Mouse (Mus musculus) E14TG2a.4 (cell line): ENCODE data around the gene H2-M10.6.
A peak's percentile ranks its signal among the peaks of the same experiment; 100 is the strongest.
"Not testable (repeated sequence)": the region's sequence is repeated elsewhere in the genome, so short reads cannot be mapped to it uniquely, and the experiment has no call there.

Experiments
- H3K27me3 ChIP-seq: 2 replicates; pipeline ENCODE4 v1.6.1; 2014; ENCODE audit warnings: low read length, control low read depth; ENCODE audit not compliant: insufficient read depth
- H3K36me3 ChIP-seq: 2 replicates; pipeline ENCODE4 v1.6.1; 2014; ENCODE audit warnings: low read length, control low read depth; ENCODE audit not compliant: insufficient read depth
- H3K4me1 ChIP-seq: replicated peaks from 2 replicates; pipeline ENCODE4 v1.6.1; 2014; ENCODE audit warnings: low read depth, low read length, control low read depth
- H3K4me3 ChIP-seq: replicated peaks from 2 replicates; pipeline ENCODE4 v1.5.1; 2014; ENCODE audit warnings: mild to moderate bottlenecking, low read length
- H3K9me3 ChIP-seq: 2 replicates; pipeline ENCODE4 v1.6.1; 2014; ENCODE audit warnings: low read length, control low read depth
- CTCF ChIP-seq: conservative IDR thresholded peaks from 2 replicates; pipeline ENCODE4 v1.5.1; 2014; ENCODE audit warnings: low read length
- NANOG ChIP-seq: IDR thresholded peaks from 2 replicates; pipeline ENCODE4 v1.6.1; 2014; ENCODE audit warnings: borderline replicate concordance, low read length, mixed read lengths
- POU5F1 ChIP-seq: IDR thresholded peaks from 2 replicates; pipeline ENCODE4 v1.6.1; 2014; ENCODE audit warnings: low read length, borderline replicate concordance

The H2-M10.6 gene

DNA sequence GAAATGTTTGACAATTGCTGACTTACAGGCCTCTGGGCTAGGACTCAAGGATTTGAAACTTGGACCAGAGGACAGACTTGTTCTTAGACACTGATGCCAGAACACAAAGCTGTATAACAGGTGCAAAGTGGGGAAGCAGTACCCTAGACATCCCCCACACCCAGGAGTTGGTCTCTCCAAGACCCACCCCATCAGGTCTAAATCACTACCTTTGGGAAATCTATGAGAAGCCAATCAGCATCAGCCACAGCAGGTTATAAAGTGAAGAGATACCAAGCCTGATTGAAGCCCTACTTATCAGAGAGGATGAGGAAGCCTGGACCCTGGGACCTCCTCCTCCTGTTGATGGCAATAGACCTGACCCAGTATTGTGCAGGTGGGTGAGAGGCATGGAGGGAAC, at the start of gene H2-M10.6:
H2-M10.6 (plus strand) TSS at position 301 of the 400 bp plus-strand sequence.
- H3K36me3 ChIP-seq: no peaks in the 10 kb centered on the region
- H3K4me3 ChIP-seq: no peak within 1 kb of the TSS
- no peaks in the 10 kb centered on the region for H3K9me3 ChIP-seq
- H3K27me3 ChIP-seq: no peaks in the 10 kb centered on the region
- H3K4me1 ChIP-seq: no peaks in the 10 kb centered on the region
- TF ChIP-seq POU5F1: no peak

DNA sequence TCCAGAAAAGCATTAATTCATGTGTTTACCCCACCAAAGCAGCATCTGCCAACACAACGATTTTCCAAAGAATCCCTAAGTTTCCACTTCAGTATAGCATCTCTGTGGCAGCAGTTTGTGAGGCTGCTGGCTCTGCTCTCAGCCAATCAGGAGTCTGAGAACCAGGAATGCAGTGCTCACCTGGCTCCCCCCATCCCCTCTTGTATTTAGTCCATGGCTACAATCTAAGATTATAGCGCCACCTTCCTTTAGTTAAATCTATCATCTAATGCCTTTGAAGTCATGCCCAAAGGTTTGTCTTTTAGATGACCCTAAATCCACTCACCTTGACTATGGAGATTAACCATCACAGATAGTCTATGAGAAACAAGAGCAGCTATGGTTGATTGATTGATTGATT, 48.2 kb upstream of the H2-M10.6 start:
- Histone ChIP-seq H3K36me3 (no peaks in the 10 kb centered on the region), H3K9me3 (no peaks in the 10 kb centered on the region), H3K27me3 (no peaks in the 10 kb centered on the region), H3K4me3 (no peak overlapping the region), H3K4me1 (no peaks in the 10 kb centered on the region)
- TF ChIP-seq POU5F1 (no peak), NANOG (no peak), CTCF (no peak)

DNA sequence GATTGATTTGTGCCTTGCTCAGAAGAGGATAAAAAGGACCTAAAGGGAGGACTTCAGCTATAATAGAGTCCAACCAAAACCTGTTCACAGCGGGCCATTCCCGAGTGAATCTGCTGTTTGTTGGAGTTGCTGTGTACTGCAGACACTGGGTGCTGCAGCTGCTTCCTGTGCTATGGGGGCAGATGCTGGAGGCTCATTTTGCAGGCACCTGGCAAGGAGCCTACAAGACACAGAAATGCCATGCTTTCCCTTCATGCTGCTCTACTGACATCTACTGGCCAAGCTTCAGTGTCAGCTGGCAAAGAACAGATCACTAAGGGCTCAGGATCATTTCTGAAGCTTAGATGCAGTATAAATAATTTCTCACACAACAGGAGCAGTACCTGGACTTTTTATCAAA, 47.7 kb upstream of the H2-M10.6 start:
- H3K9me3 ChIP-seq, H3K27me3 ChIP-seq, H3K4me3 ChIP-seq, H3K4me1 ChIP-seq, H3K36me3 ChIP-seq: not testable (repeated sequence)

DNA sequence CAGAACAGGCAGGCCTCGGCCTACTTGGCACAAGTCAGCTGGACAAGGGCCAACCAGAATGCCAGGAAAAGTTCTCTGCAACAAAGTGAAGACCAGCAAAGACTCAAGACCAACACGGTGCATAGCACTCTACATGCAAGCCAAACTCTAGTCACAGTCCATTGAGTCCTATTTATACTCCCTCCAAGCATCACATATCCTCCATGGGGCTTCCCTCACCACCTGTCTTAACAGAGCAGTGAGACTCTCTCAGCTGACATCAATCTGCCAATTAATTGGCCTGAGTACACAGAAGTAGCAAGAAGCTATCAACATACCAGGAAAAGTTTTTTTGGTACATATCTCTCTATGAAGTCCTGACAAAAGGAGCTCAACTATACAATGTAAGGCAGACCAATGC, 46.6 kb upstream of the H2-M10.6 start:
- H3K4me3 ChIP-seq, H3K9me3 ChIP-seq, H3K36me3 ChIP-seq, H3K27me3 ChIP-seq, H3K4me1 ChIP-seq: not testable (repeated sequence)

DNA sequence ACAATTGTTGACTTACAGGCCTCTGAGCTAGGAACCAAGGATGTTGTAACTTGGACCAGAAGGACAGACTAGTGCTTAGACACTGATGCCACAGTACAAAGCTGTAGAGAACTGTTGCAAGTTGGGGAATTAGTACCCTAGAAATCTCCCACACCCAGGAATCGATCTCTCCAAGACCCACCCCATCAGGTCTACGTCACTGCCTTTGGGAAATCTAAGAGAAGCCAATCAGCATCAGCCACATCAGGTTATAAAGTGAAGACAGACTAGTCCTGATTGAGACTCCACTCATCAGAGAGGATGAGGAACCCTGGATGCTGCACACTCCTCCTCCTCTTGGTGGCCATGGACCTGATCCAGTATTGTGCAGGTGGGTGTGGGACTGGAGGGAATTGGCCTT, 39.4 kb upstream of the H2-M10.6 start, which contains the start of gene H2-M10.5:
H2-M10.5 (plus strand) TSS at position 301 of the 400 bp plus-strand sequence.
- H3K4me1 ChIP-seq, H3K9me3 ChIP-seq, H3K36me3 ChIP-seq, H3K27me3 ChIP-seq, H3K4me3 ChIP-seq: not testable (repeated sequence)

DNA sequence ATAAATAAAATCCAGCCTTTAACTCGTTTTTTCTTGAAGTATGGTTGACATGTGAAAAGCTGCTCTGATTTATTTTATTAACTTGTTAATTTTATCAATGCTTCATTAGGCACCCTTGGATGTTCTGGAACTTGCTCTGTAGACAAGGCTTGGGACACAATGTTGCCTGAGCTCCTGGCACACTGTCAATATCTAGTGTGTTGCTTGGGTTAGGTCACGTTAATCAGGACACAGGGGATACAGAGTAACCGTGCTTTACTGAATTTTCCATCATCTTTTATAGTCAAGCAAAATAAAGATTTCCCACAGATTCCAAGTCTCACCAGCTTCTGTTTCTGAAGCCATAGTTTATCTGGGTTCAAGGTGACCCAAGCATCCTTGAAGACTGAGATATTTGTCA, 30.4 kb upstream of the H2-M10.6 start:
- Histone ChIP-seq H3K4me1 (no peaks in the 10 kb centered on the region), H3K27me3 (no peaks in the 10 kb centered on the region), H3K4me3 (no peak overlapping the region), H3K9me3 (no peaks in the 10 kb centered on the region), H3K36me3 (no peaks in the 10 kb centered on the region)
- TF ChIP-seq POU5F1 (no peak), CTCF (no peak), NANOG (no peak)

DNA sequence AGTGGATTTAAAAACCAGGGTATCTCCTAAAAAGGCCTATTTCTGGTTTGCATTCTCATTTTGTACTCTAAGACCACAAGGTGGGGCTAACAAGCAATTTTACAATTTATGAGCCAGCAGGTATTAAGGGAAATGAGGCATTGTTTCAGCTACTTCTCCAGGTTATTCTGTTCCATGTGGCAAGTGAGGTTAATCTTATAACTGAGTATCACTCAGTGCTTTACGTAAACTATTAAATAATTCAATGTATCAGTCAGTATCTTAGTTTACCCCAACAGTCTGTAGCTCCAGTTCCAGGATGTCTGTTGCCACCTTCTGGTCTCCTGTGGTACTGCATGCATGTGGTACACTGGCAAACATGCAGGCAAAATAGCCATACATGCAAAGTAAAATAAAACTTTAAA, 25.5 kb upstream of the H2-M10.6 start:
- not testable (repeated sequence) for H3K4me3 ChIP-seq, H3K4me1 ChIP-seq, H3K9me3 ChIP-seq, H3K36me3 ChIP-seq, H3K27me3 ChIP-seq
- TF ChIP-seq CTCF: peak; percentile 69

DNA sequence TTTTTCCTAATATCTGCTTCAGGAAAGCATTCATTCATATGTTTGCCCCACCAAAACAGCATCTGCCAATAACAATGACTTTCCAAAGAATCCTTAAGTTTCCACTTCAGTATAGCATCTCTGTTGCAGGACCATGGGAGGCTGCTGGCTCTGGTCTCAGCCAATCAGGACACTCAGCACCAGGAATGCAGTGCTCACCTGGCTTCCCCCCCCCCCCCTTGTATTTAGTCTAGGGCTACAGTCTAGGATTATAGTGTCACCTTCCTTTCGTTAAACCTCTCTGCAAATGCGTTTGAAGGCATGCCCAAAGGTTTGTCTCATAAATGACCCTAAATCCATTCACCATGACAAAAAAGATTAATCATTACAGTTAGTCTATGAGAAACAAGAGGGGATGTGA, 23.6 kb upstream of the H2-M10.6 start:
- Histone ChIP-seq H3K4me1 (no peaks in the 10 kb centered on the region), H3K4me3 (no peak overlapping the region), H3K36me3 (no peaks in the 10 kb centered on the region), H3K27me3 (no peaks in the 10 kb centered on the region), H3K9me3 (no peaks in the 10 kb centered on the region)
- TF ChIP-seq NANOG: no peak
- TF ChIP-seq POU5F1: no peak

DNA sequence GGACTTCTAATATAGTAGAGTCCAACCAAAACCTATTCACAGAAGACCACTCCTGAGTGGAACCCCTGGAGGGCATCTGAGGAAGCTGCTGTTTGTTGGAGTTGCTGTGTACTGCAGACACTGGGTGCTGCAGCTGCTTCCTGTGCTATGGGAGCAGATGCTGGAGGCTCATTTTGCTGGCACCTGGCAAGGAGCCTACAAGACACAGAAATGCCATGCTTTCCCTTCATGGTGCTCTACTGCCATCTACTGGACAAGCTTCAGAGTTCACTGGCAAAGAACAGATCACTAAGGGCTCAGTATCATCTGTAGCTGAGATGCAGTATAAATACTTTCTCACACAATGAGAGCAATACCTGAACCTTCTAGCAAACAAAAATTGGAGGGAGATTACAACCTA, 23.2 kb upstream of the H2-M10.6 start:
- not testable (repeated sequence) for H3K27me3 ChIP-seq, H3K4me3 ChIP-seq, H3K4me1 ChIP-seq, H3K36me3 ChIP-seq, H3K9me3 ChIP-seq
- TF ChIP-seq CTCF: peak; percentile 47

DNA sequence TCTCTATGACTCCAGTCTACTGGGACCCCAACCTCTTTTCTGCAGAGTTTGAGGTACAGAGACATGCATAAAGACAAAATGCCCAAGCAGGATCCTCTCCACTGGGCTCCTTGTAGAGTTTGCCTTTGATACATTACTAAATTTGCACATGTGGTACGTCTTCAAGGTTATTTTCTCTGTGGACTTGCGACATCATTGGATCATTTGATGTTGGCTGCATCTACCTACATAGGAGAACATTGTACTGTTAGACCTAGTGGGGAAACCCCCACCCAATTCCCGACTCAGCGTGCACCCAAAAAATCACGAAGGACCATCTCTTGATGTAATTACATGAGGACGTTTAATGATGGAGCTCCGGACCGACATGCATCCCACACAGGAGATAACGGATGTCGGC, 12.5 kb upstream of the H2-M10.6 start:
- Histone ChIP-seq H3K9me3 (peaks cover 1% of the 10 kb centered on the region; the same call in 1 of the 2 replicates), H3K4me1 (no peaks in the 10 kb centered on the region), H3K36me3 (no peaks in the 10 kb centered on the region), H3K27me3 (no peaks in the 10 kb centered on the region), H3K4me3 (no peak overlapping the region)
- TF ChIP-seq NANOG (no peak), POU5F1 (no peak), CTCF (no peak)

DNA sequence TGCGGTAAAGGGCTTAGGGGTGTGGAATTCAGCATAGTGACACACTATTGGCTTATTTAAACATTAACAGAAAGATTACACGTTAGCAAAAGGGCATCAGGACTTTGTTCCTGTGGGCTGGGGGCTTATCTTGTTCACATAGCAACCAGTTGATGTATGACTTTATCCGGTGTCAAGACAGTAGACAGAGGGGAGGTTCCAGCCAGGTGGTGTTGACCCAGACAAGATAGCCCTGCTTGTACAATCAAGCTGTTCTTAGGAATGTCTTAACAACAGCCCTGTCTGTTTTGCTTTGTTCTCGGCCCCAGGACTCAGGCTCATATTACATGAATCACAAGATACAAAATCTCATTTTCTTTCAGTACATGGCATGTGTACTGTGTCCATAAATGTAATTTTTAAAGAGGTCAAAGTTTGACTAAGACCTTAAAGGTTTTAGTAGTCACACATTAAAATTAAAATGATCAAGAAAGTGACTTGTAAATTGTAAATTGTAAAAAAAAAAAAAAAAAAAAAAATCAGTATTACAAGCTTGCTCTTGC, 12.0 kb upstream of the H2-M10.6 start:
- H3K4me1 ChIP-seq, H3K36me3 ChIP-seq, H3K9me3 ChIP-seq, H3K27me3 ChIP-seq, H3K4me3 ChIP-seq: not testable (repeated sequence)
